Mouse (Mus musculus) MEL (cell line): ENCODE data around the gene Zbtb38. TPM values are rescaled to one million over a fixed set of nuclear protein-coding genes. Genes with fewer than 3 reads are reported as not detected.

Source experiments
- DNase-seq: peaks from one replicate; pipeline ENCODE4 v3.0.0; 2011; ENCODE audit warnings: low read depth, low spot score
- H3K27ac ChIP-seq: 2 replicates; pipeline ENCODE4 v1.5.1; 2012; ENCODE audit warnings: low read depth, mild to moderate bottlenecking, control low read depth, low read length, moderate library complexity; ENCODE audit not compliant: control insufficient read depth
- H3K27me3 ChIP-seq, 2 experiments: fragments of 150-350 bp in 1 of 2; sonication (generic) in 1 of 2; 2 replicates each; pipeline ENCODE4 v1.6.1; 2012; ENCODE audit warnings: low read length in 2 of 2, mild to moderate bottlenecking in 2 of 2, improper control_type of control experiment in 1 of 2, moderate library complexity in 1 of 2; ENCODE audit not compliant: insufficient read depth in 2 of 2, control insufficient read depth in 1 of 2
- H3K36me3 ChIP-seq, 2 experiments: 2 replicates each; pipeline ENCODE4 v1.6.1; 2012 to 2014; ENCODE audit warnings: low read length in 2 of 2, improper control_type of control experiment in 1 of 2, inconsistent platforms in 1 of 2, mild to moderate bottlenecking in 1 of 2; ENCODE audit not compliant: insufficient read depth in 2 of 2, control insufficient read depth in 1 of 2
- H3K4me1 ChIP-seq, 2 experiments: fragments of 150-350 bp in 1 of 2; sonication (generic) in 1 of 2; 2 replicates each; pipeline ENCODE4 v1.6.1; 2012; ENCODE audit warnings: low read length in 2 of 2, improper control_type of control experiment in 1 of 2, mild to moderate bottlenecking in 1 of 2; ENCODE audit not compliant: insufficient read depth in 2 of 2, control insufficient read depth in 1 of 2
- H3K4me3 ChIP-seq, 2 experiments: fragments of 150-350 bp in 1 of 2; sonication (generic) in 1 of 2; 2 replicates each; pipeline ENCODE4 v1.5.1; 2012; ENCODE audit warnings: low read depth in 2 of 2, low read length in 2 of 2, mild to moderate bottlenecking in 2 of 2, moderate library complexity in 2 of 2, control low read depth in 1 of 2, improper control_type of control experiment in 1 of 2; ENCODE audit not compliant: control insufficient read depth in 1 of 2, insufficient read depth in 1 of 2
- H3K79me2 ChIP-seq: 2 replicates; pipeline ENCODE4 v1.6.1; 2012; ENCODE audit warnings: mild to moderate bottlenecking, low read length, moderate library complexity; ENCODE audit not compliant: control insufficient read depth, poor library complexity, insufficient read depth
- H3K9ac ChIP-seq: 2 replicates; pipeline ENCODE4 v1.6.1; 2012; ENCODE audit warnings: low read depth, mild to moderate bottlenecking, control low read depth, low read length, moderate library complexity; ENCODE audit not compliant: control insufficient read depth, poor library complexity, severe bottlenecking
- H3K9me3 ChIP-seq: fragments of 150-350 bp; sonication (generic); replicated peaks from 2 replicates; pipeline ENCODE4 v1.6.1; 2012; ENCODE audit warnings: mild to moderate bottlenecking, low read length, improper control_type of control experiment, moderate library complexity; ENCODE audit not compliant: insufficient read depth
- BHLHE40 ChIP-seq: IDR thresholded peaks from 2 replicates; pipeline ENCODE4 v1.6.1; 2012; ENCODE audit warnings: low read depth, mild to moderate bottlenecking, inconsistent platforms, low read length, improper control_type of control experiment, borderline replicate concordance
- CHD1 ChIP-seq: IDR thresholded peaks from 2 replicates; pipeline ENCODE4 v1.6.1; 2012; ENCODE audit warnings: low read depth, mild to moderate bottlenecking, inconsistent platforms, low read length, improper control_type of control experiment
- CHD2 ChIP-seq: IDR thresholded peaks from 2 replicates; pipeline ENCODE4 v1.6.1; 2011; ENCODE audit warnings: low read length, improper control_type of control experiment
- CTCF ChIP-seq, 3 experiments: IDR thresholded peaks in 2 of 3; conservative IDR thresholded peaks in 1 of 3; 2 replicates each; pipeline ENCODE4 v1.5.1; 2011 to 2012; ENCODE audit warnings: low read length in 3 of 3, low read depth in 2 of 3, mild to moderate bottlenecking in 2 of 3, improper control_type of control experiment in 1 of 3, inconsistent platforms in 1 of 3, mixed read lengths in 1 of 3, moderate library complexity in 1 of 3; ENCODE audit not compliant: control insufficient read depth in 1 of 3, insufficient read depth in 1 of 3, poor library complexity in 1 of 3, severe bottlenecking in 1 of 3
- E2F4 ChIP-seq: IDR thresholded peaks from 2 replicates; pipeline ENCODE4 v1.6.1; 2011; ENCODE audit warnings: low read depth, low read length, improper control_type of control experiment, borderline replicate concordance
- ELF1 ChIP-seq: IDR thresholded peaks from 2 replicates; pipeline ENCODE4 v1.6.1; 2014; ENCODE audit warnings: low read depth, mild to moderate bottlenecking, inconsistent platforms, low read length, improper control_type of control experiment, moderate library complexity
- EP300 ChIP-seq, 2 experiments: IDR thresholded peaks; 2 replicates each; pipeline ENCODE4 v1.6.1; 2011; ENCODE audit warnings: improper control_type of control experiment in 2 of 2, low read length in 2 of 2, low read depth in 1 of 2, mild to moderate bottlenecking in 1 of 2
- ETS1 ChIP-seq: IDR thresholded peaks from 2 replicates; pipeline ENCODE4 v1.6.1; 2012; ENCODE audit warnings: low read depth, mild to moderate bottlenecking, inconsistent platforms, low read length, improper control_type of control experiment, moderate library complexity
- GATA1 ChIP-seq: IDR thresholded peaks from 2 replicates; pipeline ENCODE4 v1.6.1; 2011; ENCODE audit warnings: low read depth, low read length, improper control_type of control experiment
- HCFC1 ChIP-seq: IDR thresholded peaks from 2 replicates; pipeline ENCODE4 v1.6.1; 2012; ENCODE audit warnings: low read depth, mild to moderate bottlenecking, inconsistent platforms, low read length, improper control_type of control experiment, moderate library complexity
- JUND ChIP-seq: IDR thresholded peaks from 2 replicates; pipeline ENCODE4 v1.6.1; 2011; ENCODE audit warnings: low read depth, mild to moderate bottlenecking, improper control_type of control experiment, low read length
- KAT2A ChIP-seq: conservative IDR thresholded peaks from 2 replicates; pipeline ENCODE4 v1.6.1; 2012; ENCODE audit warnings: low read depth, low read length, improper control_type of control experiment, inconsistent platforms
- MAFK ChIP-seq: IDR thresholded peaks from 2 replicates; pipeline ENCODE4 v1.6.1; 2011; ENCODE audit warnings: low read depth, mild to moderate bottlenecking, low read length, improper control_type of control experiment, borderline replicate concordance
- MAX ChIP-seq: IDR thresholded peaks from 2 replicates; pipeline ENCODE4 v1.6.1; 2011; ENCODE audit warnings: low read length, improper control_type of control experiment
- MAZ ChIP-seq: IDR thresholded peaks from 2 replicates; pipeline ENCODE4 v1.6.1; 2012; ENCODE audit warnings: low read depth, mild to moderate bottlenecking, inconsistent platforms, low read length, improper control_type of control experiment
- MEF2A ChIP-seq: IDR thresholded peaks from 2 replicates; pipeline ENCODE4 v1.6.1; 2014; ENCODE audit warnings: low read depth, mild to moderate bottlenecking, inconsistent platforms, low read length, improper control_type of control experiment; ENCODE audit not compliant: poor library complexity, insufficient replicate concordance, severe bottlenecking; ENCODE audit errors: extremely low read depth
- NELFE ChIP-seq: IDR thresholded peaks from 2 replicates; pipeline ENCODE4 v1.6.1; 2011; ENCODE audit warnings: low read depth, low read length, improper control_type of control experiment
- NRF1 ChIP-seq: IDR thresholded peaks from 2 replicates; pipeline ENCODE4 v1.6.1; 2014; ENCODE audit warnings: low read depth, mild to moderate bottlenecking, inconsistent platforms, low read length, improper control_type of control experiment, moderate library complexity; ENCODE audit not compliant: poor library complexity, insufficient read depth, severe bottlenecking
- POLR2A ChIP-seq, 2 experiments: IDR thresholded peaks; 2 replicates each; pipeline ENCODE4 v1.6.1; 2011 to 2012; ENCODE audit warnings: low read length in 2 of 2, mild to moderate bottlenecking in 2 of 2, control low read depth in 1 of 2, improper control_type of control experiment in 1 of 2, low read depth in 1 of 2, moderate library complexity in 1 of 2; ENCODE audit not compliant: control insufficient read depth in 1 of 2, insufficient read depth in 1 of 2, poor library complexity in 1 of 2
- POLR2AphosphoS2 ChIP-seq: IDR thresholded peaks from 2 replicates; pipeline ENCODE4 v1.6.1; 2011; ENCODE audit warnings: low read length, improper control_type of control experiment
- POLR2AphosphoS5 ChIP-seq: IDR thresholded peaks from 2 replicates; pipeline ENCODE4 v1.6.1; 2012; ENCODE audit warnings: low read depth, borderline replicate concordance, mild to moderate bottlenecking, inconsistent platforms, low read length, moderate library complexity, mixed read lengths
- SIN3A ChIP-seq: IDR thresholded peaks from 2 replicates; pipeline ENCODE4 v1.6.1; 2012; ENCODE audit warnings: low read length, improper control_type of control experiment, inconsistent platforms
- SMC3 ChIP-seq: IDR thresholded peaks from 2 replicates; pipeline ENCODE4 v1.6.1; 2011; ENCODE audit warnings: low read depth, low read length, improper control_type of control experiment
- TAL1 ChIP-seq: IDR thresholded peaks from 2 replicates; pipeline ENCODE4 v1.6.1; 2012; ENCODE audit warnings: mild to moderate bottlenecking, inconsistent platforms, low read length, moderate library complexity, mixed read lengths
- TBP ChIP-seq: IDR thresholded peaks from 2 replicates; pipeline ENCODE4 v1.8.0; 2011; ENCODE audit warnings: low read depth, low read length, improper control_type of control experiment
- TCF12 ChIP-seq: IDR thresholded peaks from 2 replicates; pipeline ENCODE4 v1.6.1; 2014; ENCODE audit warnings: low read depth, mild to moderate bottlenecking, inconsistent platforms, low read length, improper control_type of control experiment, moderate library complexity
- UBTF ChIP-seq: IDR thresholded peaks from 2 replicates; pipeline ENCODE4 v1.6.1; 2012; ENCODE audit warnings: low read depth, mild to moderate bottlenecking, inconsistent platforms, low read length, improper control_type of control experiment, moderate library complexity, borderline replicate concordance; ENCODE audit not compliant: insufficient read depth
- USF1 ChIP-seq: IDR thresholded peaks from 2 replicates; pipeline ENCODE4 v1.6.1; 2014; ENCODE audit warnings: low read depth, mild to moderate bottlenecking, inconsistent platforms, low read length, improper control_type of control experiment, moderate library complexity
- USF2 ChIP-seq, 2 experiments: IDR thresholded peaks; 2 replicates each; pipeline ENCODE4 v1.6.1; 2011 to 2012; ENCODE audit warnings: improper control_type of control experiment in 2 of 2, low read length in 2 of 2, borderline replicate concordance in 1 of 2, inconsistent platforms in 1 of 2, low read depth in 1 of 2, mild to moderate bottlenecking in 1 of 2; ENCODE audit not compliant: insufficient read depth in 1 of 2
- ZKSCAN1 ChIP-seq: IDR thresholded peaks from 2 replicates; pipeline ENCODE4 v1.6.1; 2012; ENCODE audit warnings: low read depth, mild to moderate bottlenecking, inconsistent platforms, low read length, improper control_type of control experiment, moderate library complexity
- ZMIZ1 ChIP-seq: IDR thresholded peaks from 2 replicates; pipeline ENCODE4 v1.6.1; 2012; ENCODE audit warnings: low read depth, mild to moderate bottlenecking, inconsistent platforms, low read length, improper control_type of control experiment, moderate library complexity
- ZNF384 ChIP-seq: IDR thresholded peaks from 2 replicates; pipeline ENCODE4 v1.6.1; 2012; ENCODE audit warnings: low read depth, mild to moderate bottlenecking, inconsistent platforms, low read length, improper control_type of control experiment
- polyA plus RNA-seq, 2 experiments: library from polyadenylated mRNA; stranded (reverse) in 1 of 2; unstranded in 1 of 2; fragments of >175 nt in 1 of 2; fragments of >200 nt in 1 of 2; gene quantifications; 2 replicates each; pipeline versions ENCODE4 v1.2.1 to v1.2.4; 2012; ENCODE audit warnings: low replicate concordance in 2 of 2, low read depth in 1 of 2; ENCODE audit not compliant: insufficient read length in 2 of 2, insufficient read depth in 1 of 2, missing spikeins in 1 of 2
- total RNA-seq: library from RNA; depleted of rRNA; stranded (reverse); fragments of 300-350 nt; gene quantifications from 2 replicates; pipeline ENCODE4 v1.2.3, GENCODE M21; 2012

Zbtb38 gene
- total and polyA plus RNA-seq, 3 experiments: 10.9 to 65.0 (median 12.2) TPM

- TF ChIP-seq CTCF (IDR thresholded peaks at IDR 0.05 in 2 of 3, conservative IDR thresholded peaks at IDR 0.05 in 1 of 3; ENCODE audit: control insufficient read depth in 1 of 3, insufficient read depth in 1 of 3, low read depth in 2 of 3, low read length in 3 of 3, poor library complexity in 1 of 3, severe bottlenecking in 1 of 3): no peak
- no peak for TF ChIP-seq ZMIZ1
- no peak for TF ChIP-seq POLR2AphosphoS5
- TF ChIP-seq ZNF384: no peak
- TF ChIP-seq MEF2A: no peak
- no peak for TF ChIP-seq POLR2AphosphoS2
- no peak for TF ChIP-seq CHD2
- no peak for TF ChIP-seq MAFK
- TF ChIP-seq ELF1: 0 out of 2 replicates have a peak, but pooled peaks have one; percentile 9
- no peak for TF ChIP-seq UBTF
- TF ChIP-seq NRF1: no peak
- TF ChIP-seq POLR2A (IDR thresholded peaks at IDR 0.05; ENCODE audit: control insufficient read depth in 1 of 2, insufficient read depth in 1 of 2, low read depth in 1 of 2, low read length in 2 of 2, poor library complexity in 1 of 2): no peak
Observed at GRCm38 (mm10) chr9:96785871-96786342, 33.3 kb upstream of the Zbtb38 start (continued).

- peak; percentile 88 for DNase-seq
- TF ChIP-seq ZMIZ1 (no peak), TBP (peak; percentile 50; the same call in 1 of the 2 replicates), NELFE (no peak), POLR2AphosphoS2 (no peak), USF2 (IDR thresholded peaks at IDR 0.05; ENCODE audit: borderline replicate concordance in 1 of 2, insufficient read depth in 1 of 2, low read depth in 1 of 2, low read length in 2 of 2) (no peak), ZNF384 (no peak; the same call in 1 of the 2 replicates), SMC3 (no peak), POLR2AphosphoS5 (no peak), MAX (no peak), TAL1 (peak; percentile 65), ETS1 (peak; percentile 63; the same call in 1 of the 2 replicates), CHD1 (no peak), ELF1 (peak; percentile 28; the same call in 1 of the 2 replicates), POLR2A (IDR thresholded peaks at IDR 0.05; ENCODE audit: control insufficient read depth in 1 of 2, insufficient read depth in 1 of 2, low read depth in 1 of 2, low read length in 2 of 2, poor library complexity in 1 of 2) (peak in 1 of 2 experiments; percentile 37; a peak in 1 of 4 replicates), MAZ (peak; percentile 50; the same call in 1 of the 2 replicates), KAT2A (no peak), GATA1 (peak; percentile 73), MAFK (no peak), NRF1 (peak; percentile 60), TCF12 (peak; percentile 60), USF1 (no peak), ZKSCAN1 (no peak), BHLHE40 (peak; percentile 54; the same call in 1 of the 2 replicates), E2F4 (no peak), HCFC1 (peak; percentile 23; the same call in 1 of the 2 replicates), SIN3A (peak; percentile 31; the same call in 1 of the 2 replicates), JUND (0 out of 2 replicates have a peak, but pooled peaks have one; percentile 10), EP300 (IDR thresholded peaks at IDR 0.05; ENCODE audit: low read depth in 1 of 2, low read length in 2 of 2) (peak; percentile 87 to 88)
Observed at GRCm38 (mm10) chr9:96785187-96785586, 32.6 kb upstream of the Zbtb38 start.

More at GRCm38 (mm10) chr9:96785187-96785586, 32.6 kb upstream of the Zbtb38 start:
- Histone ChIP-seq H3K27ac (peak overlapping the region; percentile 76), H3K27me3 (no peaks in the 10 kb centered on the region), H3K4me3 (peak overlapping the region; percentile 1 to 51; a peak in 2 of 4 replicates), H3K4me1 (peaks cover 13 to 63% of the 10 kb centered on the region in 2 experiments), H3K9me3 (no peaks in the 10 kb centered on the region), H3K79me2 (no peaks in the 10 kb centered on the region), H3K9ac (peak overlapping the region; percentile 34), H3K36me3 (peaks cover 0 to 42% of the 10 kb centered on the region in 2 experiments; a peak in 2 of 4 replicates)
